ENCODE assay signal across 8 mouse cellular contexts in genomic region chr9:114805151-114805671, GRCm38 (mm10). TPM values are rescaled to one million over a fixed set of nuclear protein-coding genes. Genes with fewer than 3 reads are reported as not detected.
A peak's percentile ranks its signal among the peaks of the same experiment; 100 is the strongest.
DNase-seq lines count a peak whose midpoint lies in the region; ATAC-seq and TF ChIP-seq lines count a peak whose summit lies in the region.

No protein-coding gene starts in this region.

- no peak overlapping the region for H3K9ac ChIP-seq in neural tube, embryonic 15.5 days (replicated peaks)
- no peak overlapping the region for H3K9ac ChIP-seq in heart, adult 2 months (ENCODE audit: low read depth, low read length)
- H3K9ac ChIP-seq in kidney, embryonic 15.5 days = no peak overlapping the region
- H3K9ac ChIP-seq in limb, embryonic 13.5 days = no peak overlapping the region

- no peaks in the 10 kb centered on the region for H3K9me3 ChIP-seq in neural tube, embryonic 15.5 days (replicated peaks)
- H3K9me3 ChIP-seq in kidney, embryonic 15.5 days (replicated peaks) = no peaks in the 10 kb centered on the region
- no peaks in the 10 kb centered on the region for H3K9me3 ChIP-seq in limb, embryonic 13.5 days

- no peak overlapping the region for H3K27ac ChIP-seq in neural tube, embryonic 15.5 days (replicated peaks)
- H3K27ac ChIP-seq in heart, adult 2 months = peak overlapping the region; percentile 18; the same call in 1 of the 2 replicates
- H3K27ac ChIP-seq in kidney, embryonic 15.5 days = no peak overlapping the region
- no peak overlapping the region for H3K27ac ChIP-seq in limb, embryonic 13.5 days

- no peak for TF ChIP-seq CTCF in heart, adult 2 months (IDR thresholded peaks at IDR 0.05)

- no peaks in the 10 kb centered on the region for H3K79me2 ChIP-seq in heart, adult 2 months (replicated peaks; ENCODE audit: control insufficient read depth, insufficient read depth, low read length)

- no peak for TF ChIP-seq POLR2A in heart, adult 2 months (IDR thresholded peaks at IDR 0.05; ENCODE audit: insufficient read depth, low read depth, low read length)

- no peak overlapping the region for H3K4me2 ChIP-seq in neural tube, embryonic 15.5 days
- H3K4me2 ChIP-seq in kidney, embryonic 15.5 days = no peak overlapping the region
- peak overlapping the region; percentile 7; the same call in 1 of the 2 replicates for H3K4me2 ChIP-seq in limb, embryonic 13.5 days (replicated peaks)

- no peak for TF ChIP-seq EP300 in heart, adult 2 months (IDR thresholded peaks at IDR 0.05; ENCODE audit: insufficient read depth, low read depth, low read length)

- no peaks in the 10 kb centered on the region for H3K36me3 ChIP-seq in neural tube, embryonic 15.5 days
- no peaks in the 10 kb centered on the region for H3K36me3 ChIP-seq in heart, adult 2 months (ENCODE audit: control insufficient read depth, insufficient read depth, low read length)
- no peaks in the 10 kb centered on the region for H3K36me3 ChIP-seq in kidney, embryonic 15.5 days
- no peaks in the 10 kb centered on the region for H3K36me3 ChIP-seq in limb, embryonic 13.5 days

- H3K4me1 ChIP-seq in neural tube, embryonic 15.5 days = peaks cover 4% of the 10 kb centered on the region; the same call in 1 of the 2 replicates
- peaks cover 9% of the 10 kb centered on the region for H3K4me1 ChIP-seq in heart, adult 2 months (ENCODE audit: control insufficient read depth, insufficient read depth, low read length)
- peaks cover 11% of the 10 kb centered on the region for H3K4me1 ChIP-seq in kidney, embryonic 15.5 days
- peaks cover 9% of the 10 kb centered on the region for H3K4me1 ChIP-seq in limb, embryonic 13.5 days

- H3K4me3 ChIP-seq in neural tube, embryonic 15.5 days (replicated peaks) = no peak overlapping the region
- no peak overlapping the region; the same call in 1 of the 2 replicates for H3K4me3 ChIP-seq in heart, adult 2 months
- no peak overlapping the region for H3K4me3 ChIP-seq in kidney, embryonic 15.5 days (replicated peaks)
- no peak overlapping the region for H3K4me3 ChIP-seq in limb, embryonic 13.5 days

- peak; percentile 25 for DNase-seq in neural tube, embryonic 10.5 days (ENCODE audit: extremely low spot score, low spot score)
- peak; percentile 50 to 59 for DNase-seq in heart, adult 2 months
- peak; percentile 17 for DNase-seq in right cerebral cortex, postnatal 25 days
- DNase-seq in urinary bladder, postnatal 36 days (ENCODE audit: low spot score in 2 of 2) = no peak
- DNase-seq in B cell, adult 2 months = no peak

- intact Hi-C loops in heart, adult 2 months (cut with DNase I) = loop anchor here (2.0 kb wide), 1 partner anchor 40 kb away; the partner anchor contains the start of gene Cmtm8

- WGBS in neural tube, embryonic 15.5 days = 55% methylated on average over 19 of the region's 19 CpGs
- 14% methylated on average over 19 of the region's 19 CpGs for WGBS in heart, adult 2 months
- 52% methylated on average over 19 of the region's 19 CpGs for WGBS in kidney, embryonic 15.5 days
- 58% methylated on average over 19 of the region's 19 CpGs for WGBS in limb, embryonic 13.5 days

- 0 out of 2 replicates have a peak, but pooled peaks cover 3% of the 10 kb centered on the region for H3K27me3 ChIP-seq in neural tube, embryonic 15.5 days (replicated peaks)
- H3K27me3 ChIP-seq in heart, adult 2 months (ENCODE audit: control insufficient read depth, insufficient read depth, low read length) = no peaks in the 10 kb centered on the region
- no peaks in the 10 kb centered on the region for H3K27me3 ChIP-seq in kidney, embryonic 15.5 days
- no peaks in the 10 kb centered on the region for H3K27me3 ChIP-seq in limb, embryonic 13.5 days

- no peak for ATAC-seq in neural tube, embryonic 15.5 days (ENCODE audit: low FRiP score)
- peak; percentile 43; the same call in 1 of the 2 replicates for ATAC-seq in kidney, embryonic 15.5 days (replicated peaks; ENCODE audit: low FRiP score)
- ATAC-seq in limb, embryonic 13.5 days (ENCODE audit: low FRiP score, low read depth) = peak; percentile 71

RNA-seq across cellular contexts. Expression of gene Cmtm7, which starts 23.6 kb away (rescaled TPM):
- polyA plus RNA-seq in neural tube, embryonic 15.5 days (2015; fragmentation: Nextera tagmentation; extraction: Ambion mirVana) = 13.0 and 71.4 TPM in 2 replicates
- 10 to 100 TPM; 11.5 to 12.6 TPM for total RNA-seq in heart, adult 2 months (2021)
- 46.6 and 60.2 TPM in 2 replicates for polyA plus RNA-seq in heart, adult 2 months (2012; rRNA removed)
- polyA plus RNA-seq in kidney, embryonic 15.5 days (2015; fragmentation: Nextera tagmentation; extraction: Ambion mirVana) = 102 TPM in 2 replicates
- 110 and 115 TPM in 2 replicates for polyA plus RNA-seq in limb, embryonic 13.5 days (2015; fragmentation: Nextera tagmentation; extraction: Ambion mirVana)

RNA-seq across cellular contexts. Expression of gene Cmtm8, which starts 38.7 kb away (rescaled TPM):
- 10.9 and 13.4 TPM in 2 replicates for polyA plus RNA-seq in neural tube, embryonic 15.5 days (2015; fragmentation: Nextera tagmentation; extraction: Ambion mirVana)
- total RNA-seq in heart, adult 2 months (2021) = 10 to 100 TPM; 11.5 to 11.9 TPM
- polyA plus RNA-seq in heart, adult 2 months (2012; rRNA removed) = 28.7 and 39.4 TPM in 2 replicates
- 38.8 and 41.4 TPM in 2 replicates for polyA plus RNA-seq in kidney, embryonic 15.5 days (2015; fragmentation: Nextera tagmentation; extraction: Ambion mirVana)
- polyA plus RNA-seq in limb, embryonic 13.5 days (2015; fragmentation: Nextera tagmentation; extraction: Ambion mirVana) = 17.9 and 20.4 TPM in 2 replicates

Comparison
In these comparisons a context has a peak if more than half of its experiments do, and no peak if none do; other contexts are left out.
1. DNase-seq: peak in neural tube, embryonic 10.5 days (single experiment), heart, adult 2 months (2 of 2) and right cerebral cortex, postnatal 25 days (single experiment); none in urinary bladder, postnatal 36 days (0 of 2) and B cell, adult 2 months (0 of 2).